Mouse (Mus musculus): ENCODE results near the gene Dpp8.
"Not testable (repeated sequence)": the region's sequence is repeated elsewhere in the genome, so short reads cannot be mapped to it uniquely, and the experiment has no call there.

Dpp8 gene

DNA sequence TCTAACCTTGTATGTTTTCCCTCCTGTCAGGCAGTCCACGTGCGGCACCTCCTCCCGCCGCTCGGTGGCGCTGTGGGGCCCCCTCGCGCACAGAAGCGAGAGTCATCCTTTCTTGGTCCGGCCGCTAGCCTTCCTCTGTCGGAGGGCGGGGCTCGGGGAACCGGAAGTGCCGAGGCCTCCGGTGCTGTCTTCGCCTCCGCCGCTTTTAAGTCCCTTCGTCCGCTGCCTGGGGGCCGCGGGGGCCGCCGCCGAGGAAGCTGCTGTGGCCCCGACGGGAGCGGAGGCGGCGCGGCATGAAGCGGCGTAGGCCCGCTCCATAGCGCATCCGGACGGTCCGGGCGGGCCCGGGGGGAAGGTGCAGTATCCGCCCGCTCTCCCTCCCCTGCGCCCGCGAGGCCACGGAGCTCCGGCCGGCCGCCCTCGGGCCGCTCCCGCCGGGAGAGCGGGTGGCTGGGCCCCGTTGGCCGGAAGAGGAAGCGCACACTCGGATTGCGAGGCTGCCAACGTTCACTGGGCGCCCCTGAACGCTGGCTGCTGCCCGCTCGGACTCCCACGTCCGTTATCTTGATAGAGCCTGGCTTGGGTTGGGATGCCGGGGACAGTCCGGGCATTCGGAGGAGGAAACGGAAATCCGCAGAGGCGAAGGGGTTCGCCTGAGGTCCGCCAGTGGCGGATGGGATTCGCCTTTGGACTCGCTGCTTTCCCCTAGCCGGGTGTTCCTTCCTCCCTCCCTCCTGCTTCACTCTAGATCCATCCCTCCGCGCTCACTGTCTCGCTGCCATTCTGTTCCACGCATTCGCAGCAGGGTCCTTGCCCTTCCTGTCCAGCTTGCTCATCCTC lies at the start of gene Dpp8:
TSS of gene Dpp8 (plus strand) at position 146 of the 840 bp plus-strand sequence.
- peak; percentile 95 to 97 for DNase-seq

DNA sequence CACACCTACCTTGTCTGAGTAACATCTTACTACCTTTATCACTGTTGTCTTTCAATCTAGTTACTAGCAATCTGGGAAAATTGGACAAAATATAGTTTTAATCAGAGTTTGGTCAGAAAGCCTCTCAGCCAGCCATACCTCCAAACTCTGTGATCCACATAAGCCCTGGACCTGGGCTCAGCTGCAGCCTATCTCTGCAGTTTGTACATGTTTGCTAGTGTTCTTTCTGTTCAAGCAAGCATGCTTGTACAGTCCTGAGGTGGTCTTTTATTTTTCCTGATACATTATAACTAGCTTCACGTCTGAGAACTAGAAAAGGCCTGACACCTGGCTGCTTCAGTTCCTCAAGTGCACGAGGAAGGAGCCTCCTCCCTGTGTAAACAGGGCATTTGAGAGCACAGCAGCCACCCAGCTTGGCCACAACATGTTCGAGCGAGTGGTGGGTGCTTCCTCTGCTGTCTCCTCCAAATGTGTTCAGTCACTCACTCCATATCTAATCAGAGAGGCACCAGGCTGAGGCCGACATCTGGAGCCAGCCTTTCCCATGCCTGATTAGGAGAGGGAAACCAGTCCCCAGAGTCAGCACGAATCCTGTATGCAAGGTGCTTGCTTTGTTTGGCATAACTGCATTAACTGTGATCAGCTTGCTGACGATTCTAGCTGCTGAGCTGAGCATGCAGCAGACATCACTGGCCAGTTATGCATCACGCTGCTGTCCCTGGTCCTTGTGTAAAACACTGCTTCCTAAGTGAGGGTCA lies 47.0 kb upstream of the Dpp8 start:
- no peak for DNase-seq

DNA sequence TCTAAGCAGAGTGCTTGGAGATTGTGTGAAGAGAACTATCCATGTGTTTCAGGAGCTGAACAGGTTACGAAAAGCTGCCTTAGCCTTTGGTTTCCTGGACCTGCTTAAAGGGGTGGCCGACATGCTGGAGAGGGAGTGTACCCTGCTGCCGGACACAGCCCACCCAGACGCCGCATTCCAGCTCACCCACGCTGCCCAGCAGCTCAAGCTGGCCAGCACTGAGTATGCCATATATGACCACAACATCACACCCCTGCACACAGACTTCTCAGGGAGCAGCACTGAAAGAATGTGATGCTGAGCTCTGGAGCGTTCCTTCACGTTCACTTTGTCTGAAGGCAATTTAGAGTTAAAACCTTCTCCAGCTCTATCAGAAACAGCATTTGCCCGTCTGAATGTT lies 46.4 kb upstream of the Dpp8 start:
- DNase-seq = no peak

DNA sequence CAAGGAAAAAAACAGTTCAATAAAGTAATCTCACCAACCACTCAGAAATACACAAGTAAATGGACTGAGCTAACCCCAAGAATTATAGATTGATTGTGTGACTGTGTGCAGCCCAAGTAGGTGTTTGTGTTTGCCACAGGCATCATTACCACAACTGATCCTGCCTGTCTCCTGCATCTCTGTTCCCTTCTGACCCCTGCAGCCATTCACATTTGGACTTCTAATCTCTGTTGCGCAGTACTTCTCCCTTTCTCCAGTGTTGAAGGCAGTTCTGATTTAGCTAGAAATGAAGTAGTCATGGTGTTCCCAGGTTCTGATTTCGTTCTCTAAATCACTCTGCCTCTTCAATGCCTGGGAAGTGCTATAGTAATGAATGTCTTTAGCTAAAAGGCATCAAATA lies 44.6 kb upstream of the Dpp8 start:
- DNase-seq = no peak

DNA sequence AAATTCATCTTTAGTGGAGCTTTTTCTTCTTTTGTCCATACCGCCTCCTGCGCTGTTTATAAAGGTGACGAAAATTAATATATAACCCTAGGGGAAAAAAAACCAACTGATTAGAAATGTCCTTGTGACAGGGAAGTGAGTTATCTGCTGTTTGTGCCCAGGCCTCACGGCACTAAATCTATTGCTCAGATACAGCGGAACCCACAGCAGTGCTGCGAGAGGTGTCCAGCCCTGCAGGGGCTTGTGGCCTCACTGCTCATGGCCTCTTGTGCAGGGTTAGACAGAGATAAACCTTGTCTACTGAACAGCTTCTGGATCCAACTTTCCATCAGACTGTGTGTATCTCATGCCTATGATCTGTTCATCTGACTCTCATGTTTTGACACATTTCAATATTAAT lies 43.8 kb upstream of the Dpp8 start:
- no peak for DNase-seq

DNA sequence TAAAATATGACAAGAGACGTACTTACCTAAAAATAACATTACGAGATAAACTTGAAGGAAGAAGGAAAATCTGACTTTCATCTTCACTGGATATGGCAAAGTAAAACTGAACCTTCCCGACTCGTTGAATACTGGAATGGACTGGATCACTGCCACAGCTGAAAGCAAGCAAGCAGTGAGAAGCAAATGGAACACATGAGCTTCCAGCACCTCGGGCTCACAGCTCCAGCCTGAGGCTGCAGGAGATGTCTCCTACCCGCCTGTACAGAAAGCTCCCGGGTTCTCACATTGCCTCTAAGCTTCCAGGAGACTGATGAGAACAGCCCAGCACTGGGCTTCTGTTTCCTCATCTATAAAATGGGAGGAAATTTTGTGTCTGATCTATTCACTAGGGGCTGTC lies 41.9 kb upstream of the Dpp8 start:
- DNase-seq = no peak

DNA sequence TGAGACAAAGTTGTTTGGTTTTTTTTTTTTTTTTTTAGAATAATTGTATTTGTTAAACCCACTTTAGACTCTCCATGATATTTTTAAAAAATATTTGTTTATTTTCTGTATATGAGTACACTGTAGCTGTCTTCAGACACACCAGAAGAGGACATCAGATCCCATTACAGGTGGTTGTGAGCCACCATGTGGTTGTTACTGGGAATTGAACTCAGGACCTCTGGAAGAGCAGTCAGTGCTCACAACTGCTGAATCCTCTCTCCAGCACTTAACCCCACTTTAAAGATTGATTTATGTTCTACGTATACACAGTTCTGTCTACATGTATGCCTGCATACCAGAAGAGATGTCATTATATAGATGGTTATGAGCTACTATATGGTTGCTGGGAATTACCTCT lies 36.8 kb upstream of the Dpp8 start:
- not testable (repeated sequence) for DNase-seq

DNA sequence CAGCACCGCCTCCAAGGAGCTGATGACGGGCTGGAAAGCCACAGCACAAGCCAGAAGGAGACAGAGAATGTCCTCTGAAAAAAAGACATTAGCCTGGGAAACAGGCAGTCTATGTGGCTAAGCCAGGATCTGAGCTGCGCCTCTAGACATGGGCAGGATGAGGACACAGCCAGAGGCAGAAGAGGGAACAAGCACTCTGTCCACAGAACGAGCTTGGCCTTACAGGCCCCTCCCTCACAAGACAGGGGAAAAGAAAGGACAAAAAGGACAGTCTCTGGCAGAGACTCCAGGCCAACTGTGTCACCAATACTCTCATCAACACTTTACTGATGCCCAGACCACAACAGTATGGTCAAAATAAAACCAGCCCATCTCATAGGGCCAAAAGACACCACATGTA lies 30.7 kb upstream of the Dpp8 start:
- no peak for DNase-seq

DNA sequence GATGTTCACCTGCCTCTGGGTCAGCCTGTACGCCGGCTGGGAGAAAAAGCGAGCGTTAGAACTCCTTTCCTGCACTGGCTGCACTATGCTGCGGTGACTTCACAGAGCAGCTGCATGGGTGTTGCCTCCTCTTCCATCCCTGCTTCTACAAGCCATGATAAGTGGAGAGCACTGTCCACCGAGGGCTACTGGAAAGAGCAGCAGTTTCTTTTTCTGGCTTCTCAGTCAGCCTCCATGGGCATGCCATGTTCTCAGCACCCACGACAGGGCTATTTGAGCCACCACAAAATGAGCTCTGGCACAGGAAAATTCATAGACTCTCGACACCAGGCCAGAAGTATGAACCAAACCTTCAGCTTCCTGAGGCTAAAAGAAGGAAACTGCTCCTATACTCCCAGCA lies 26.5 kb upstream of the Dpp8 start:
- DNase-seq = no peak

DNA sequence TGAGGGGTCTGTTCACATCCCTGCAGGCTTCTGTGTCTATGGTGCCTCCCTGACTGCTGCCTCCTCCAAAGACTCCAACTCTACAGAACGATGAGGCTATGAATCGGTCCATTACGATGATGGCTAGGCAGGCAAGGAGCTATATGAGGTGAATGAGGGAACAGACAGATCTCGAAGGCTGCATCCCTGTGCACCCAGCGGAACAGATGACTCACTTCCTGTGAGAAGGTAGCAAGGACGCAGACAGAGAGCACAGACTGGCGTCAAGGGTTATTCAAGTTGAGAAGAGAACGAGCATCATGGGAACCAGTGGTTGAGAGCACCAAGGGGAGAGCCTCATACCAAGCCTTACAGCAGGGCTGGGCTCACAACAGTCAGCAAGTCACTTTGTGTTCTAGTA lies 21.6 kb upstream of the Dpp8 start:
- DNase-seq = no peak

DNA sequence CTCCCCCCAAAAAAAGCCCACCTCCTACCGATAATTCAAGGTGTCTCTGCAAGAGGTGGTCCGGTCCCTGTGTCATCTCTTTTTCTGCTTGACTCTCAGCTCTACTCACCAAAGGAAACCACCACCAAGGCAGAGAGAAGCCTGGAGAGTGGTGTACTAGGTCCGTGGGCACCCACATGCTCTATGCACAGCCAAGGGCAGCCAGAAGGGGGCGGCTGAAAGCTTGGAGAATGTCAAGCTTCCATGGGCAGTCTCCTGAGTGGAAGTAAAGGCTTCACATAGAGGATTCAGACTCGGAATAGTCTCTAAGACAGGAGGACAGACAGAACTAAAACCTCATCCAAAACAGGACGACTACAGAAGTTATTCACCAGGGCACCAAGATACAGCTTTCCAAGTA lies 20.9 kb upstream of the Dpp8 start:
- peak; percentile 37 to 58 for DNase-seq

DNA sequence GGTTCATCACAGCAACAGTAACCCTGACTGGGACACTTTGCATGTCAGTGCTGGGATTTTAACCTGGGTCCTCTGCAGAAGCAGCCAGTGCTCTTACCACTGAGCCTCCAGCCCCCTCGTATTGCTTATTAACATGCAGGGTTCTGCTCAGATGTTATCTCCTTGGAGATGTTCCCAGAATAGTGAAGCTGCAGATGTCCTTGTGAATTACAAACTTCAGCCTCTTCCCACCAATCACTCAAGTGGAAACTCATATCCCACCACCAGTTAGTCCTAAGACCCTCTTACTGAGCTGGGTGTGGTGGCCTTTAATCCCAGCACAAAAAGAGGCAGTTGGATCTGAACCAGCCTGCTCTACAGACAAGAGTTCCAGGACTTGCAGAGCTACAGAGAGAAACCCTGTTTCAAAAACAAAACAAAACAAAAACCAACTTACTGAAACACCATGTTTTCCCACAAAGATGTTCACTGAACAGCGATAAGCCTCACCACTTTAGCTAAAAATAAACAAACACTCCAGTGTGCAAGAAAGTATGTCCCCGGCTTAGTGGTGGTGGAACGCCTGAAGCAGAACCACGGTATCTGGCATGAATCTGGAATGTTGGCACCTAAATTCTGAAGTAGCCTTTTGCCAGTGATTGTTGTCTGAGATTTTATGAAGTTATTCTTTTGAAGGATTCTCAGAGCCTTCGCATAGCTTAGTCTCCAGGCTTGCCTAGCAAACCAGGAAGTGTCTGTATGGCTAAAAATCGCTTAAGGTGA lies 16.6 kb upstream of the Dpp8 start:
- DNase-seq = no peak

DNA sequence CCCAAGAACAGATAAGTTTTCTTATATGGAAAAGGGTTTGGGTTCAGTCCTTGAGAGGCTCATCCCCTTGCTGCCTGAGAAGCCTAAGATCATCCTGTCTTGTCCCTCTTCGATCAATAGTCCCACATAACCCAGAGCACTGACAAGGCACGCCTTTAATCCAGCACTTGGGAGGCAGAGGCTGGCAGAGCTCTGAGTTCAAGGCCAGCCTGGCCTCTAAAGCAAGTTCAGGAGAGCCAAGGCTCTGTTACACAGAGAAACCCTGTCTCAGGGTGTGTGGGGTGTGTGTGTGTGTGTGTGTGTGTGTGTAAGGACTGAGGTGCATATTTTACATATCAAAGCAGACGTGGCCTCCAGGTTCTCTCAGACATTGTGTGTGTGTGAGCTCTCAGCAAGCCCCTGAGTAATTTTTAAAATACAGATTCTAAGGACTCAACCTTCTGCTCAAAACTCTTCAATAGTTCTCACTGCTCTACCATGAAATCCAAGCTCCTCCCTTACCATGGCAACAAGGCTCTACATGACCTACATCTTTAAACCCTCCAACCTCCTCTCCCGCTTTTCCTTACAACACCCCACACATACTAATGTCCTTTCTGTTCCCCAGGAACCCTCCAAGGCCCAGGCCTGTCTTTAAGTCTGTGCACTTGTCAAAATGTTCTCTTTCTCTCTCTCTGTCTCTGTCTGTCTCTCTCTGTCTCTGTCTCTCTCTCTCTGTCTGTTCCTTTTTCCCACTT lies 15.8 kb upstream of the Dpp8 start:
- DNase-seq = no peak

DNA sequence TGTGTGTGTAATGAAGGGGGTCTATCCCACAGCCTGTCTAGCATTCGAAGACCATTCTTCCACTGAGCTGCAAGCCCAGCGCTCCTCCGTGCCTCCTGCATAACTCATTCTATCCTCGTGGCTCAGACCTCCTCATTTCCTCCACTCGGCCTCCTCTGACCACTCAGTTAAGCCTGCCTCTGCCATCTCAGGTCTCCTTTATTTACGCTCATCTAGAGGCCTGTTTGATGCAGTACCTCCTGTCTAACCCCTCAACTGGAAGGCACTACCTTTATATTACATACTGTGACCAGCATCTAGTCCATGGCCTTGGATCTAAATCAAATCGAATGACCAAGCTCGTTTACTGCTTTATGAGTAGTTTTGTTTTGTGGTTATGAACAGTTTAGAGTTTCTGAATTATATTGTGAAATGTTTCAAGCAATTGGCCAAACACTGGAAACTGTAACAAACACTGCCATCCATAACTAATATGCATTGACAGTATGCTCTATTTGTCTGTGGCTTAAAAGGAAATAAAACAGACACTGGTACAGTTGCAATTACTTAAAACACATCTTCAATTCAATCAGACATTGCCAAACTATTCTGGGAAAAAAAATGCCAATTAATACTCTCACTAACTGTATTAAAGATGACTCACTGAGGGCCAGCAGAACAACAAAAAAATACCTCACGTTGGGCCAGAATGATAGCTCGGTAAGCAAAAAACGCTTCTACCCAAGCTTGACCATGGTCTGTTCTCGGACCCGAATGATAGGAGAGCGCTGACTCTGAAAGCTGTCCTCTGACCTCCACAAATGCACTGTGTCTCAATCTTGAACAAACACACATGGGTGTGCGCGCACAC lies 15.0 kb upstream of the Dpp8 start:
- DNase-seq = no peak

DNA sequence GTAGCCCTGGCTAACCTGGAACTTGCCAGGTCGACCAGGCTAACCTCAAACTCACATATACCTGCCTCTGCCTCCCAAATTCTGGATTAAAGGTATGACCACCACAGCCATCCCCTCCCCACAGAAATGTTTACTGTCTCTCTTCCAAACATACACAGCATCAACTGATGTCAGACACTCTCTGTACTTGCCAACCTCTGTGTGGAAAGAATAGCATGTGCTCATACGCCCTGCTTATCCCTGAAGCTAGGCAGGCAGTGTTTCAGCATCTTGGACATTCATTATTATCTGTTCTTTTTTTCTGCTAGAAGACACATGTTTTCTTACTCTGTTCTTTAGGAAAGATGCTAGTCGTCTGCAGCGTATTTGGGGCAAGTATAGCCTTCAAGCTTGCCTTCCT lies 14.3 kb upstream of the Dpp8 start:
- no peak for DNase-seq

DNA sequence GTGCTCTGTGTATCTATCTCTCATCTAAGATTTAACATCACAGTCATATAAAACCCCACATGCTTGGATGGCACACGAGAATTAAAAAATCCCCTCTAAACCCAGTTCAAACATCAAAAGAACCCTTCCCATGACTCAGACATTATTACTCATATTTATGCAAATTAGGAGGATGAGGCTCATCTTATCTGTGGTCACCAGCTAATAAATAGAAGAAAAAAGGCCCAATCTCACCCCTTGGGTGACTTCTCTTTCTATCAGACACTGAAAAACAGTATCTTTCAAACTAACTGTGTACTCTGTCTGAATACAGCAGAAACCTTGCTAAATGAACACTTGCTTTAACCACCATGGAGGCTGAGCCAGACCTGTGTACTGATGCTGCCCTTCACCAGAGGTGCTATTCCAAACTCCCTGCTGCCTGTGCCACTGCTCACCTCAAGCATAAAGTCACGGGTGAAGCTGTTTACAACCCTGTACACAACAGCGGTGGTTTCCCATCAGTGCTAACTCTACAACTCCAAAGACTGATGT lies 13.6 kb upstream of the Dpp8 start:
- DNase-seq = no peak

DNA sequence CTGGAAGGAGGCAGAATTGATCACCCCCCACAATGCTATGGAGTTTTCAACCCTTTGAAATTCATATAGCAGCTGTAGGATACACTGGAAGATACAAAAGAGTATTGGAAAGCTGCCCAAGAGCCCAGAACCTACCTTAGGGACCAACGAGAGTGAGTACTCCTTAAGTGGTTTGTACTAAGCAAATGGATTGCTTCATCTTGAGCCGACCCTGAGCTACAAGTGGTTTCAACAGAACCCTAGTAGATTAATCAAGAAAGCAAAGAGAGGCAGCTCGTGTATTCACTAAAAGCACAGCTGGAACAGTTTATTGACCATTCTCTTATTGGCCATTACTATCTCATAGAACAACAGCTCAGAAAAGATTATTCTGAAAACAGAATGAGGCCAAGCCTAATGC lies 13.1 kb upstream of the Dpp8 start:
- no peak for DNase-seq

DNA sequence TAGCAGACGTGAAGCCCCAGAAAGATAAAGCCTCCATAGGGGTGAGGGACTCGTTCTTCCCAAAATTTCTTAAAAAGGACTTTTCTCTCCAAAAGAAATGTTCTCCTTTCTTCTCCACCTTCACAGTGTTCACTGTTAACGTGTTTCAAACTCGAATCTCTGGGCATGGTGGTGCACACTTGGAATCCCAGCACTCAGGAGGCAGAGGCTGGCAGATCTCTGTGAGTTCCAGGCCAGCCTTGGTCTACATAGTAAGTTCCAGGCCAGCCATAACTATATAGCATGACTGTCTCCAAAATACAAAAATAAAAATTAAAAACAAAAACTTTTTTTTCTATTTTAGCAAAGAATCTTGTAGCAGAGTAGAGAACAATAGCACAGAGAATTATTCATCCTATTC lies 12.1 kb upstream of the Dpp8 start:
- no peak for DNase-seq

DNA sequence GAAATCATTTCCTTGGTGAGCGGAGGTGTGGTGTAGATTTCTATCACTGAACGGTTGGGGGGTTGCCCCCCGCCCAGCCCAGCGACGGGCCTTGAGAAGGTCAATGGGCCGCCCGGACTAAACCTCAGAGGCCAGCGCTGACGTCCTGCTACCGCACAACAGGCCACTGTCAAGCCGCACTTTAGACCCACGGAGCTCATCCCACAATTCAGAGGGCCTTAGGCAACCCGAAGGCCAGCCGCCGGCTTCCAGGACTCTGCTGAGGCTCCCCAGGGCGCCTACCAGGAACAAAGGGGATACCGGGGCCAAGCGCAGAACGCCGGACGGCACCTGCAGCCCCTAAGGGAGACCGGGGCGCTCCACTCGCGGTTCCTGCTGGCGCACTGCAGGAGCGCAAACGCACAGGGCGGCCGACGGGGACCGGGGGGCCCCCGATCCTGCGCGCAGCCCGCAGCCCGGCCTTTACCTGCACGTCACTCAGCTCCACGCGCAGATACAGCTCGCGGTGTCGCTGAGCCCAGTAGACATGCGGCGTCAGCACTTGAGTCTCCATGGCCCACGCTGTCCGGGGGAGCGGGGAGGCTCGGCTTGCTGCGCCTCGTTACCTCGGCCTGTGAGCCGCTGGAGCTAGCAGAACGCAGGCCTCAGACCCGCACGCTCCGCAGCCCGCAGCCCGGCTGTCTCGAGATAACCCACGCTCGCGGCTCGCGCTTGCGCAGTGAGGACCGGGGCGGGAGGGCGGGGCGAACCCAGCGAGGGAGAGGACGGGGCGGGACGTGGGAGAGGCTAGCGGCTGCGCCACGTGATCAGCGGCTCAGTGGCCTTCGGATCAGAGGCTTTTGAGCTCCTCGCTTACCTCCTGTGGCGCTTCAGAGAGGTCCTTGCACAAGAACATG lies 11.0 kb upstream of the Dpp8 start, which contains the start of gene Hacd3:
TSS of gene Hacd3 (minus strand) at position 703 of the 896 bp plus-strand sequence.
- peak; percentile 94 to 96 for DNase-seq

DNA sequence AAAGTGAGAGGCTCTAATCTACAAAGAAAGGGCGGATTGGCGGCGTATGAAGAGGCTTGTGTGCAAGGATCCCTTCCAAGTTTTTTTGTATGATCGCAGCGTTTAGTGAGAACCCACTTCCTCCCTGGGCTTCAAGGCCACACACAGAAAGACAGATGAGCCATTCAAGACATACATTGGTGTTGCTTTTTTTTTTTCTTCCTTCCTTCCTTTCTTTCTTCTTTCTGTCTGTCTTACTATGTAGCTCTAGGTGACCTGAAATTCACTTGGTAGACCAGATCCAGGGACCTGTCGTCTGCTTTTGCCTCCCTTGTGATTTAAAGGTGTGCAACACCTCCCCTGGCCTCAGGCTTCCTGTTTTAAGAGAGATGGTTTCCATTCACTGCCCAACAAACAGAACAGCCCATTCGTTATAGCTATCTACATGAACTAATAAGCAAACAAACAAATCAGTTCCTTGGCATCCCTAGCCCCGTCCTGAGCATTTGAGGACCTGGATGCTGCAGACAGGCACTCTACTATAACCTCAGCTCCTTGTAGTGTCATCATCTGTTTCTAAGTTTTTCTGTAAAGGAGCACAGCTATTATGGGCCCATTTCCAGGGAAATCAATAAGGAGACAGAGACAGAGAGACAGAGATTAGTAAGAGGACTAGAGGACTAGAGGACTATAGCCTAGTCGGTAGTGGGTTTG lies 10.2 kb upstream of the Dpp8 start:
- no peak for DNase-seq
